ENCODE assay signal across 10 mouse cellular contexts in genomic region chr9:89706906-89707305, GRCm38 (mm10). TPM values are rescaled to one million over a fixed set of nuclear protein-coding genes. Genes with fewer than 3 reads are reported as not detected.
DNase-seq lines count a peak whose midpoint lies in the region; ATAC-seq and TF ChIP-seq lines count a peak whose summit lies in the region.
"Had no signal": no experiment of that assay in that cellular context is flagged by ENCODE, and none has a peak within 500 bp of the region (broad histone marks: within the 10 kb centered on the region; RNA-seq: fewer than 3 reads in every experiment).

No protein-coding gene starts in this region.

- H3K9me3 ChIP-seq in intestine, postnatal 0 days (ENCODE audit: control insufficient read depth): no peaks in the 10 kb centered on the region
- H3K9me3 ChIP-seq in intestine, embryonic 16.5 days (ENCODE audit: control insufficient read depth, low read length): no peaks in the 10 kb centered on the region
- H3K9me3 ChIP-seq: liver, embryonic 15.5 days had no signal

- H3K9ac ChIP-seq in intestine, postnatal 0 days (ENCODE audit: low read depth, low read length): no peak overlapping the region
- no peak overlapping the region for H3K9ac ChIP-seq in intestine, embryonic 16.5 days (ENCODE audit: low read depth, low read length)
- H3K9ac ChIP-seq: liver, embryonic 15.5 days had no signal

- no peaks in the 10 kb centered on the region for H3K27me3 ChIP-seq in intestine, postnatal 0 days (replicated peaks; ENCODE audit: control insufficient read depth, insufficient read depth, low read length)
- H3K27me3 ChIP-seq in intestine, embryonic 16.5 days (replicated peaks; ENCODE audit: control insufficient read depth, insufficient read depth, low read length): no peaks in the 10 kb centered on the region
- H3K27me3 ChIP-seq: liver, embryonic 15.5 days had no signal

- H3K27ac ChIP-seq in intestine, postnatal 0 days (ENCODE audit: low read depth, low read length): no peak overlapping the region
- H3K27ac ChIP-seq in intestine, embryonic 16.5 days (ENCODE audit: low read length): no peak overlapping the region
- H3K27ac ChIP-seq: liver, embryonic 15.5 days had no signal

- ATAC-seq in intestine, postnatal 0 days: no peak
- no peak for ATAC-seq in intestine, embryonic 16.5 days

- H3K4me2 ChIP-seq in intestine, postnatal 0 days (replicated peaks; ENCODE audit: low read depth): no peak overlapping the region
- H3K4me2 ChIP-seq in intestine, embryonic 16.5 days (ENCODE audit: low read depth, low read length): no peak overlapping the region
- H3K4me2 ChIP-seq: liver, embryonic 15.5 days had no signal

- TF ChIP-seq CTCF in intestine, postnatal 0 days (IDR thresholded peaks at IDR 0.05; ENCODE audit: low read depth): peak; percentile 71

- DNase-seq in thymus, postnatal 0 days (ENCODE audit: low spot score): peak; percentile 47
- no peak for DNase-seq in thymus, postnatal 4 days
- peak; percentile 13 for DNase-seq in embryo, embryonic 11.5 days (ENCODE audit: low read depth, low spot score)
- no peak for DNase-seq in frontal cortex, postnatal 36 days (ENCODE audit: low spot score in 2 of 2)
- DNase-seq in urinary bladder, adult 2 months (ENCODE audit: low spot score): no peak
- DNase-seq in cerebellum, adult 11 months: no peak

- H3K36me3 ChIP-seq in intestine, postnatal 0 days (ENCODE audit: control insufficient read depth, insufficient read depth): no peaks in the 10 kb centered on the region
- no peaks in the 10 kb centered on the region for H3K36me3 ChIP-seq in intestine, embryonic 16.5 days (ENCODE audit: control insufficient read depth, insufficient read depth, low read length)
- H3K36me3 ChIP-seq: liver, embryonic 15.5 days had no signal

- H3K4me1 ChIP-seq in intestine, postnatal 0 days (replicated peaks; ENCODE audit: control insufficient read depth, insufficient read depth, low read length): 0 out of 2 replicates have a peak, but pooled peaks cover 2% of the 10 kb centered on the region
- H3K4me1 ChIP-seq in intestine, embryonic 16.5 days (ENCODE audit: control insufficient read depth, insufficient read depth, low read length): peaks cover 6% of the 10 kb centered on the region; the same call in 1 of the 2 replicates

- 27% methylated on average over 4 of the region's 4 CpGs for WGBS in intestine, postnatal 0 days
- 22% methylated on average over 4 of the region's 4 CpGs for WGBS in intestine, embryonic 16.5 days

- no peak overlapping the region for H3K4me3 ChIP-seq in intestine, postnatal 0 days (ENCODE audit: low read depth, low read length)
- no peak overlapping the region for H3K4me3 ChIP-seq in intestine, embryonic 16.5 days (ENCODE audit: low read length)
- H3K4me3 ChIP-seq: erythroblast, embryonic 14.5 days; liver, embryonic 15.5 days had no signal

RNA-seq across cellular contexts. Expression of gene Tmed3, which starts 2.0 kb away (rescaled TPM):
- polyA plus RNA-seq in intestine, postnatal 0 days (2015; fragmentation: Nextera tagmentation; extraction: Ambion mirVana): 115 TPM in 2 replicates
- polyA plus RNA-seq in intestine, embryonic 16.5 days (2015; fragmentation: Nextera tagmentation; extraction: Ambion mirVana): 132 and 133 TPM in 2 replicates
- polyA plus RNA-seq in thymus, postnatal 0 days (2015; fragmentation: Nextera tagmentation; extraction: Ambion mirVana): 47.5 and 50.8 TPM in 2 replicates
- polyA plus RNA-seq in urinary bladder, adult 2 months (2012; rRNA removed): 132 and 133 TPM in 2 replicates

RNA-seq across cellular contexts. Expression of gene Ankrd34c, which starts 31.4 kb away (rescaled TPM):
- not detected in 2 replicates for polyA plus RNA-seq in intestine, postnatal 0 days (2015; fragmentation: Nextera tagmentation; extraction: Ambion mirVana)
- polyA plus RNA-seq in intestine, embryonic 16.5 days (2015; fragmentation: Nextera tagmentation; extraction: Ambion mirVana): not detected in 2 replicates
- not detected in 2 replicates for polyA plus RNA-seq in thymus, postnatal 0 days (2015; fragmentation: Nextera tagmentation; extraction: Ambion mirVana)
- 0.01 and 0.06 TPM in 2 replicates for polyA plus RNA-seq in urinary bladder, adult 2 months (2012; rRNA removed)
- polyA plus RNA-seq: erythroblast, embryonic 14.5 days; liver, embryonic 15.5 days had no signal

Comparison
In these comparisons a context has a peak if more than half of its experiments do, and no peak if none do; other contexts are left out.
1. DNase-seq: peak in thymus, postnatal 0 days (single experiment) and embryo, embryonic 11.5 days (single experiment); none in thymus, postnatal 4 days (single experiment), frontal cortex, postnatal 36 days (0 of 2), urinary bladder, adult 2 months (single experiment) and cerebellum, adult 11 months (single experiment).